Mouse (Mus musculus): Measurements from ENCODE around the gene Apbb2. TPM values are rescaled to one million over a fixed set of nuclear protein-coding genes. Genes with fewer than 3 reads are reported as not detected.

Gene Apbb2
- polyA plus RNA-seq, 1 experiment, result 47.9 TPM

GRCm38 (mm10) chr5:66515271-66515670 lies 103.3 kb downstream of the Apbb2 start:
- no peak for DNase-seq (ENCODE audit: low read depth)
- TF ChIP-seq CTCF (IDR thresholded peaks at IDR 0.05; ENCODE audit: borderline replicate concordance, extremely low read depth, insufficient read depth, insufficient read length) (no peak), POLR2A (IDR thresholded peaks at IDR 0.05; ENCODE audit: borderline replicate concordance, extremely low read depth, insufficient read depth, insufficient read length, poor library complexity, severe bottlenecking) (no peak)

GRCm38 (mm10) chr5:66514659-66515058 lies 103.9 kb downstream of the Apbb2 start:
- no peak for DNase-seq (ENCODE audit: low read depth)
- TF ChIP-seq POLR2A (IDR thresholded peaks at IDR 0.05; ENCODE audit: borderline replicate concordance, extremely low read depth, insufficient read depth, insufficient read length, poor library complexity, severe bottlenecking) (no peak), CTCF (IDR thresholded peaks at IDR 0.05; ENCODE audit: borderline replicate concordance, extremely low read depth, insufficient read depth, insufficient read length) (no peak)

- TF ChIP-seq CTCF (IDR thresholded peaks at IDR 0.05; ENCODE audit: borderline replicate concordance, extremely low read depth, insufficient read depth, insufficient read length) (no peak), POLR2A (IDR thresholded peaks at IDR 0.05; ENCODE audit: borderline replicate concordance, extremely low read depth, insufficient read depth, insufficient read length, poor library complexity, severe bottlenecking) (no peak)
- no peak for DNase-seq (ENCODE audit: low read depth)
Measured at GRCm38 (mm10) chr5:66513412-66513811, 105.2 kb downstream of the Apbb2 start.

GRCm38 (mm10) chr5:66512519-66512918 lies 106.1 kb downstream of the Apbb2 start:
- TF ChIP-seq CTCF (IDR thresholded peaks at IDR 0.05; ENCODE audit: borderline replicate concordance, extremely low read depth, insufficient read depth, insufficient read length), result no peak
- TF ChIP-seq POLR2A (IDR thresholded peaks at IDR 0.05; ENCODE audit: borderline replicate concordance, extremely low read depth, insufficient read depth, insufficient read length, poor library complexity, severe bottlenecking), result no peak
- no peak for DNase-seq (ENCODE audit: low read depth)

- no peak for TF ChIP-seq CTCF (IDR thresholded peaks at IDR 0.05; ENCODE audit: borderline replicate concordance, extremely low read depth, insufficient read depth, insufficient read length)
- no peak for TF ChIP-seq POLR2A (IDR thresholded peaks at IDR 0.05; ENCODE audit: borderline replicate concordance, extremely low read depth, insufficient read depth, insufficient read length, poor library complexity, severe bottlenecking)
- no peak for DNase-seq (ENCODE audit: low read depth)
Measured at GRCm38 (mm10) chr5:66510716-66511115, 107.9 kb downstream of the Apbb2 start.

GRCm38 (mm10) chr5:66509151-66509550 lies 109.4 kb downstream of the Apbb2 start:
- TF ChIP-seq CTCF (IDR thresholded peaks at IDR 0.05; ENCODE audit: borderline replicate concordance, extremely low read depth, insufficient read depth, insufficient read length) (no peak), POLR2A (IDR thresholded peaks at IDR 0.05; ENCODE audit: borderline replicate concordance, extremely low read depth, insufficient read depth, insufficient read length, poor library complexity, severe bottlenecking) (no peak)
- DNase-seq (ENCODE audit: low read depth), result no peak

- TF ChIP-seq POLR2A (IDR thresholded peaks at IDR 0.05; ENCODE audit: borderline replicate concordance, extremely low read depth, insufficient read depth, insufficient read length, poor library complexity, severe bottlenecking) (no peak), CTCF (IDR thresholded peaks at IDR 0.05; ENCODE audit: borderline replicate concordance, extremely low read depth, insufficient read depth, insufficient read length) (no peak)
- no peak for DNase-seq (ENCODE audit: low read depth)
Measured at GRCm38 (mm10) chr5:66505578-66505977, 113.0 kb downstream of the Apbb2 start.

- TF ChIP-seq CTCF (IDR thresholded peaks at IDR 0.05; ENCODE audit: borderline replicate concordance, extremely low read depth, insufficient read depth, insufficient read length), result no peak
- TF ChIP-seq POLR2A (IDR thresholded peaks at IDR 0.05; ENCODE audit: borderline replicate concordance, extremely low read depth, insufficient read depth, insufficient read length, poor library complexity, severe bottlenecking), result no peak
- no peak for DNase-seq (ENCODE audit: low read depth)
Measured at GRCm38 (mm10) chr5:66505071-66505470, 113.5 kb downstream of the Apbb2 start.

- TF ChIP-seq CTCF (IDR thresholded peaks at IDR 0.05; ENCODE audit: borderline replicate concordance, extremely low read depth, insufficient read depth, insufficient read length) (no peak), POLR2A (IDR thresholded peaks at IDR 0.05; ENCODE audit: borderline replicate concordance, extremely low read depth, insufficient read depth, insufficient read length, poor library complexity, severe bottlenecking) (no peak)
- no peak for DNase-seq (ENCODE audit: low read depth)
Measured at GRCm38 (mm10) chr5:66504434-66504747, 114.2 kb downstream of the Apbb2 start.

- TF ChIP-seq POLR2A (IDR thresholded peaks at IDR 0.05; ENCODE audit: borderline replicate concordance, extremely low read depth, insufficient read depth, insufficient read length, poor library complexity, severe bottlenecking) (no peak), CTCF (IDR thresholded peaks at IDR 0.05; ENCODE audit: borderline replicate concordance, extremely low read depth, insufficient read depth, insufficient read length) (no peak)
- peak; percentile 36 for DNase-seq (ENCODE audit: low read depth)
Measured at GRCm38 (mm10) chr5:66503557-66504433, 114.8 kb downstream of the Apbb2 start.

GRCm38 (mm10) chr5:66503033-66503432 lies 115.6 kb downstream of the Apbb2 start:
- TF ChIP-seq POLR2A (IDR thresholded peaks at IDR 0.05; ENCODE audit: borderline replicate concordance, extremely low read depth, insufficient read depth, insufficient read length, poor library complexity, severe bottlenecking) (no peak), CTCF (IDR thresholded peaks at IDR 0.05; ENCODE audit: borderline replicate concordance, extremely low read depth, insufficient read depth, insufficient read length) (no peak)
- DNase-seq (ENCODE audit: low read depth), result no peak

- DNase-seq (ENCODE audit: low read depth), result no peak
- TF ChIP-seq CTCF (IDR thresholded peaks at IDR 0.05; ENCODE audit: borderline replicate concordance, extremely low read depth, insufficient read depth, insufficient read length) (no peak), POLR2A (IDR thresholded peaks at IDR 0.05; ENCODE audit: borderline replicate concordance, extremely low read depth, insufficient read depth, insufficient read length, poor library complexity, severe bottlenecking) (no peak)
Measured at GRCm38 (mm10) chr5:66499621-66500020, 119.0 kb downstream of the Apbb2 start.
